Mouse (Mus musculus) forebrain, postnatal 0 days (tissue): ENCODE results near the gene Spred2. TPM values are rescaled to one million over a fixed set of nuclear protein-coding genes. Genes with fewer than 3 reads are reported as not detected.
"Not testable (repeated sequence)": the region's sequence is repeated elsewhere in the genome, so short reads cannot be mapped to it uniquely, and the experiment has no call there.

ENCODE experiments used
- ATAC-seq: fragments of 200-750 bp; cut with Nextera tagmentation; 2 replicates; pipeline ENCODE4 v1.8.0; 2017; ENCODE audit warnings: mild to moderate bottlenecking, moderate library complexity
- DNase-seq: peaks from one replicate; pipeline ENCODE4 v3.0.0-alpha.2; 2015
- H3K27ac ChIP-seq: fragments of 300-500 bp; sonication (generic); 2 replicates; pipeline ENCODE4 v1.5.1; 2014; ENCODE audit warnings: low read depth, mild to moderate bottlenecking, antibody characterized with exemption, low read length, moderate library complexity, mixed read lengths
- H3K27me3 ChIP-seq: fragments of 300-500 bp; sonication (generic); 2 replicates; pipeline ENCODE4 v1.6.1; 2014; ENCODE audit warnings: mild to moderate bottlenecking, low read length, mixed read lengths; ENCODE audit not compliant: insufficient read depth
- H3K36me3 ChIP-seq: fragments of 300-500 bp; sonication (generic); 2 replicates; pipeline ENCODE4 v1.6.1; 2014; ENCODE audit warnings: mild to moderate bottlenecking, moderate library complexity; ENCODE audit not compliant: insufficient read depth
- H3K4me1 ChIP-seq: fragments of 300-500 bp; sonication (generic); 2 replicates; pipeline ENCODE4 v1.6.1; 2014; ENCODE audit warnings: antibody characterized with exemption; ENCODE audit not compliant: insufficient read depth
- H3K4me2 ChIP-seq: fragments of 300-500 bp; sonication (generic); 2 replicates; pipeline ENCODE4 v1.6.1; 2014; ENCODE audit warnings: low read depth, mild to moderate bottlenecking, moderate library complexity
- H3K4me3 ChIP-seq: fragments of 300-500 bp; sonication (generic); 2 replicates; pipeline ENCODE4 v1.5.1; 2014; ENCODE audit warnings: low read depth, low read length, mixed read lengths
- H3K9ac ChIP-seq: fragments of 300-500 bp; sonication (generic); 2 replicates; pipeline ENCODE4 v1.6.1; 2014; ENCODE audit warnings: mild to moderate bottlenecking
- H3K9me3 ChIP-seq: fragments of 300-500 bp; sonication (generic); 2 replicates; pipeline ENCODE4 v1.6.1; 2016; ENCODE audit warnings: low read length
- CTCF ChIP-seq: sonication (generic); IDR thresholded peaks from 2 replicates; pipeline ENCODE4 v1.5.1; 2016; ENCODE audit warnings: antibody characterized with exemption, control low read depth, low read depth
- WGBS: fragments of 180-500 bp; shearing (Covaris S2); extraction: QIAGEN DNeasy Blood & Tissue Kit; methylation state at CpG from one replicate; pipeline ENCODE4 v1.1.7; 2014; 5-methylcytosine and 5-hydroxymethylcytosine counted together
- polyA plus RNA-seq: library from polyadenylated mRNA; unstranded; fragments of >200 nt; fragmentation: Nextera tagmentation; extraction: Ambion mirVana; gene quantifications from 2 replicates; pipeline ENCODE4 v1.2.1, GENCODE M21; 2015
- total RNA-seq: library from RNA; depleted of rRNA; stranded (reverse); fragments of >200 nt; gene quantifications from 2 replicates; pipeline ENCODE4 v1.2.3, GENCODE M21; 2014

Gene Spred2
- total and polyA plus RNA-seq, 2 experiments from 2014 or later, result 9.1 to 15.5 TPM

- no peak for DNase-seq
- Histone ChIP-seq H3K27ac (no peak overlapping the region), H3K4me1 (no peaks in the 10 kb centered on the region), H3K9ac (no peak overlapping the region), H3K36me3 (peaks cover 44% of the 10 kb centered on the region), H3K4me2 (no peak overlapping the region), H3K4me3 (no peak overlapping the region), H3K27me3 (no peaks in the 10 kb centered on the region), H3K9me3 (peaks cover 31% of the 10 kb centered on the region)
- 91% methylated on average over 14 of the region's 14 CpGs for WGBS
- TF ChIP-seq CTCF, result no peak
- no peak for ATAC-seq
These were observed 98.8 kb downstream of the Spred2 start for GRCm38 (mm10) chr11:20022911-20023482.

DNA sequence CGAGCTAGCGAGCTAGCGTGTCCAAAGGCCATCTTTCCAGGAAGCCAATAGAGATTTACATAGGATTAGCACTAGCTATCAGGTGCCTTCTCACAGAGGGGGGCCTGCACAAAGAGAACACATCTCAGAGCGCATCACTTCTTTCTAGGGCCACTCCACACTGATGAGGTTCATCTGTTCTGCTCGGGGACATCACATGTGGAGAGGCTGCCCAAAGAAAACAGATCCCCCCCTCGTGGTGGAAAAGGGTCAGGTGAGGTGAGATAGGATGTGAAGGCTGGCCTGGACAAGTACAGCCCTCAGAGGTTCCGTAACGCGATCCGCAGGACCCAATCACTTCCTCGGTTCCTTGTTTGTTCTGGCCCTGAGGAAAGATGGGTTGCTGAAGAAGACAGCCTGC is 101.7 kb downstream of the Spred2 start:
- no peak overlapping the region for H3K4me3 ChIP-seq
- H3K4me1 ChIP-seq, result no peaks in the 10 kb centered on the region
- DNase-seq (no peak), ATAC-seq (no peak)
- H3K9ac ChIP-seq, result no peak overlapping the region
- no peak overlapping the region for H3K27ac ChIP-seq
- WGBS, result 76% methylated on average over 11 of the region's 11 CpGs
- no peaks in the 10 kb centered on the region for H3K27me3 ChIP-seq
- peaks cover 7% of the 10 kb centered on the region for H3K9me3 ChIP-seq
- peaks cover 15% of the 10 kb centered on the region for H3K36me3 ChIP-seq
- no peak for TF ChIP-seq CTCF
- H3K4me2 ChIP-seq, result no peak overlapping the region

DNA sequence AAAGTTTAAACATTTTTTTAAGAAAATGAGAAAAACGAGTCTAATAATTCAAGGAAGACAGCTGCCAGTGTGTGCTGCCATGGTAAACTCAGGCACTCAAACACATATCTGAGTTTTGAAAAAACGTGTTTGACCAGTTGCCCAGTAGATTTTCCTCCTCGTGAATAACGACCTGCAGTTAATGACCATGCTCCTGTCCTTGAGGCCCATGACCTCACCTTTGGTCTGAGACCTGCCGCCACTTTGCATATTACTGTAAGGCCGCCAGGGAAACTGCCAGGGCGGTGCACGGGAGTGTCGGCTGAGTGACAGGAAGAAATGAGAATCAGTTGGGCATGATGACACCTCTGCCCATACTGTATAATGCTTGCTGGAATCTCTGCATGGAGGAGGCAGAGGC is 103.5 kb downstream of the Spred2 start:
- WGBS, result 77% methylated on average over 9 of the region's 9 CpGs
- no peak overlapping the region for H3K4me3 ChIP-seq
- H3K27ac ChIP-seq, result no peak overlapping the region
- H3K36me3 ChIP-seq, result peaks cover 4% of the 10 kb centered on the region; the same call in 1 of the 2 replicates
- no peaks in the 10 kb centered on the region for H3K4me1 ChIP-seq
- no peak overlapping the region for H3K9ac ChIP-seq
- no peak overlapping the region for H3K4me2 ChIP-seq
- DNase-seq, result no peak
- H3K9me3 ChIP-seq, result no peaks in the 10 kb centered on the region
- ATAC-seq, result no peak
- no peak for TF ChIP-seq CTCF
- H3K27me3 ChIP-seq, result no peaks in the 10 kb centered on the region

DNA sequence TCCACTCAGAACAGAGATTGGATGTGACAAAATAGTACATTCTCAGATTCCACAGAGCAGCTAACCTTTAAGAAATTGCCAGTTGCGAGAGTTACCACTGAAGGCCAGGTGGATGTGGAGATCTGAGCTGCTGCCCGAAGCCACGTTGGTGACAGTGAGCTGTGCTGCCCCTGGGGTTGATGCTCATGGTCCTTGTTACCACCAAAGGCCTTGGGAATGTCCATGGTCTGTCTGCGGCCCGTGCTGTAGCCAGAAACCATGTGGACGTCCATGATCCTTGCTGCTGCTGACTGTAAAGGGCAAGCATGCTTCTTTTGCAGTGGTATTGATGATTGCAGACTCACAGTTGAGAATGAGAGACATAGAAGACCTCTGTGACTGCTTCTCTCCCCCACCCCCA is 104.2 kb downstream of the Spred2 start:
- H3K4me2 ChIP-seq, result no peak overlapping the region
- H3K4me1 ChIP-seq, result no peaks in the 10 kb centered on the region
- no peak overlapping the region for H3K9ac ChIP-seq
- WGBS, result 90% methylated on average over 6 of the region's 6 CpGs
- no peak for TF ChIP-seq CTCF
- no peaks in the 10 kb centered on the region for H3K27me3 ChIP-seq
- DNase-seq, result no peak
- peaks cover 4% of the 10 kb centered on the region; the same call in 1 of the 2 replicates for H3K36me3 ChIP-seq
- no peak for ATAC-seq
- H3K4me3 ChIP-seq, result no peak overlapping the region
- no peaks in the 10 kb centered on the region for H3K9me3 ChIP-seq
- no peak overlapping the region for H3K27ac ChIP-seq

GRCm38 (mm10) chr11:20029014-20029413 is 104.8 kb downstream of the Spred2 start:
- WGBS, result 91% methylated on average over 4 of the region's 4 CpGs
- ATAC-seq (no peak), DNase-seq (no peak)
- Histone ChIP-seq H3K4me1 (no peaks in the 10 kb centered on the region), H3K9ac (no peak overlapping the region), H3K9me3 (no peaks in the 10 kb centered on the region), H3K4me2 (no peak overlapping the region), H3K36me3 (peaks cover 4% of the 10 kb centered on the region; the same call in 1 of the 2 replicates), H3K27ac (no peak overlapping the region), H3K4me3 (no peak overlapping the region), H3K27me3 (no peaks in the 10 kb centered on the region)
- TF ChIP-seq CTCF, result no peak

DNA sequence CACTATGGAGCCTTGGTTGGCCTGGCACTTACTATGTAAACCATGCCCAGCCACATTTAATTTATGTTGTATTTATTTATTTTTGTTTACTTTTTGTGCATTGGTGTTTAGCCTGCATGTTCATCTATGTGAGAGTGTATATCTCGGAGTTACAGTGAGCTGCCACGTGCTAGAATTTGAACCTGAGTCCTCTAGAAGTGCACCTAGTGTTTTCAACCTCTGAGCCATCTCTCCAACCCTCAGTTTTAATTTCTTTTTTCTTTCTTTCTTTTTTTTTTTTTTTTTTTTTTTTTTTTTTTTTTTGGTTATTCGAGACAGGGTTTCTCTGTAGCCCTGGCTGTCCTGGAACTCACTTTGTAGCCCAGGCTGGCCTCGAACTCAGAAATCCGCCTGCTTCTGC is 106.8 kb downstream of the Spred2 start:
- not testable (repeated sequence) for H3K4me2 ChIP-seq, H3K36me3 ChIP-seq, H3K9ac ChIP-seq, H3K9me3 ChIP-seq, H3K27ac ChIP-seq, H3K4me3 ChIP-seq, DNase-seq, H3K4me1 ChIP-seq, H3K27me3 ChIP-seq, ATAC-seq
- 92% methylated on average over 5 of the region's 5 CpGs for whole genome bisulfite sequencing

DNA sequence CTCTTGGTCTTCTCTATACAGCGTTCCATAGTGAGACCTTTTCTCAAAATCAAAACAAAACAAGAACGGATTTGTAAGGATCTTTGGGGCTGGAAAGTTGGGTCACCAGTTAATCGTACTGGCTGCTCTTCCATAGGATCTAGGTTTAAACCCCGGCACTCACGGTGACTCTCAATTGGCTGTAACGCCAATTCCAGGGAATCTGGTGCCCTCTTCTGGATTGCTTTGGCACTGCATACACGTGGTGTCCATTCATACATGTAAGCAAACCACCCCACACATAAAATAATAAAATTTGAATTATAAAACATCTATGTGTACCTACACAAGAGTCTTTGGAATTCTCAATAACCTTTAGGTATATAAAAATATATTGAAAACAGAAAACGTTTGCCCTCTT is 107.4 kb downstream of the Spred2 start:
- Histone ChIP-seq H3K4me1 (no peaks in the 10 kb centered on the region), H3K4me3 (no peak overlapping the region), H3K36me3 (no peaks in the 10 kb centered on the region), H3K4me2 (no peak overlapping the region), H3K27ac (no peak overlapping the region), H3K9ac (no peak overlapping the region), H3K27me3 (no peaks in the 10 kb centered on the region), H3K9me3 (no peaks in the 10 kb centered on the region)
- WGBS, result 45% methylated on average over 8 of the region's 8 CpGs
- DNase-seq (peak; percentile 31), ATAC-seq (no peak)
- TF ChIP-seq CTCF, result peak; percentile 63
